Mouse (Mus musculus) stomach, postnatal 0 days (tissue): ENCODE results near the gene Rhox7b. TPM values are rescaled to one million over a fixed set of nuclear protein-coding genes. Genes with fewer than 3 reads are reported as not detected.
"Not testable (repeated sequence)": the region's sequence is repeated elsewhere in the genome, so short reads cannot be mapped to it uniquely, and the experiment has no call there.

Experiments used
- ATAC-seq: fragments of 200-750 bp; cut with Nextera tagmentation; 2 replicates; pipeline ENCODE4 v1.8.0; 2017; ENCODE audit not compliant: low FRiP score, low TSS enrichment
- DNase-seq: peaks from one replicate; pipeline ENCODE4 v3.0.0-alpha.2; 2016; ENCODE audit warnings: low spot score
- H3K27ac ChIP-seq: fragments of 300-500 bp; sonication (generic); replicated peaks from 2 replicates; pipeline ENCODE4 v1.5.1; 2014; ENCODE audit warnings: mild to moderate bottlenecking, control low read depth
- H3K27me3 ChIP-seq: fragments of 300-500 bp; sonication (generic); 2 replicates; pipeline ENCODE4 v1.6.1; 2014; ENCODE audit warnings: low read length; ENCODE audit not compliant: control insufficient read depth, insufficient read depth
- H3K36me3 ChIP-seq: fragments of 300-500 bp; sonication (generic); 2 replicates; pipeline ENCODE4 v1.6.1; 2014; ENCODE audit warnings: low read length, mixed read lengths; ENCODE audit not compliant: control insufficient read depth, insufficient read depth
- H3K4me1 ChIP-seq: fragments of 300-500 bp; sonication (generic); replicated peaks from 2 replicates; pipeline ENCODE4 v1.6.1; 2014; ENCODE audit warnings: antibody characterized with exemption; ENCODE audit not compliant: control insufficient read depth, insufficient read depth
- H3K4me2 ChIP-seq: fragments of 300-500 bp; sonication (generic); replicated peaks from 2 replicates; pipeline ENCODE4 v1.6.1; 2014; ENCODE audit warnings: low read depth, mild to moderate bottlenecking, control low read depth, moderate library complexity
- H3K4me3 ChIP-seq: fragments of 300-500 bp; sonication (generic); 2 replicates; pipeline ENCODE4 v1.5.1; 2014; ENCODE audit warnings: low read depth, low read length, control low read depth
- H3K9ac ChIP-seq: fragments of 300-500 bp; sonication (generic); 2 replicates; pipeline ENCODE4 v1.6.1; 2014; ENCODE audit warnings: mild to moderate bottlenecking, low read length, control low read depth, mixed read lengths
- H3K9me3 ChIP-seq: fragments of 300-500 bp; sonication (generic); 2 replicates; pipeline ENCODE4 v1.6.1; 2016; ENCODE audit warnings: low read length; ENCODE audit not compliant: control insufficient read depth
- CTCF ChIP-seq: IDR thresholded peaks from 2 replicates; pipeline ENCODE4 v1.5.1; 2016; ENCODE audit warnings: antibody characterized with exemption, low read depth, mild to moderate bottlenecking, moderate library complexity
- EP300 ChIP-seq: optimal IDR thresholded peaks from 2 replicates; pipeline ENCODE3; 2016; ENCODE audit warnings: antibody characterized with exemption
- WGBS: fragments of 180-500 bp; shearing (Covaris S2); extraction: QIAGEN DNeasy Blood & Tissue Kit; methylation state at CpG from one replicate; pipeline ENCODE4 v1.1.7; 2014; 5-methylcytosine and 5-hydroxymethylcytosine counted together
- polyA plus RNA-seq: library from polyadenylated mRNA; unstranded; fragments of >200 nt; fragmentation: Nextera tagmentation; extraction: Ambion mirVana; gene quantifications from 2 replicates; pipeline ENCODE4 v1.2.1, GENCODE M21; 2015

The Rhox7b gene
- polyA plus RNA-seq, result not detected in 2 replicates

GRCm38 (mm10) chrX:37897132-37897531 is at the start of gene Rhox7b:
Gene Rhox7b, minus strand, starts transcription at chrX:37897232.
- 73% methylated on average over 9 of the region's 9 CpGs for WGBS
- not testable (repeated sequence) for H3K27me3 ChIP-seq, ATAC-seq, DNase-seq, H3K9me3 ChIP-seq, H3K9ac ChIP-seq, H3K4me2 ChIP-seq, H3K4me3 ChIP-seq, H3K4me1 ChIP-seq, H3K27ac ChIP-seq, H3K36me3 ChIP-seq

DNA sequence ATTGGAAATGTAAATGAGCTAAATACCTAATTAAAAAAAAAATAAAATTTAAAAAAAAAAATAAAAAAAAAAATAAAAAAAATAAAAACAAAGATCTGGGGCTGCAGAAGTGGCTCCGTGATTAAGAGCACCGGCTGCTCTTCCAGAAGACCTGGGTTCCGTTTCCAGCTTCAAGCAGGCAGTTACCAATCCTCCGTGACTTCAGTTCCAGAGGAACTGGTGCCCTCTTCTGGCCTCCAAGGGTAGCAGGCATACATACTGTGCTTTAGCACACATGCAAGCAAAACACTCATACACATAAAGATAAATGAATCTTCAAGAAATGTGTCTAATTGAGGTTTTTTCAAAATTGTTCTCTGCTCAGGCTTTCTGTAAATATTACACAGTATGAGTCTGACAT is 19.3 kb upstream of the Rhox7b start:
- WGBS, result 73% methylated on average over 4 of the region's 4 CpGs
- H3K27ac ChIP-seq, result no peak overlapping the region
- ATAC-seq (no peak), DNase-seq (no peak)
- H3K4me1 ChIP-seq, result no peaks in the 10 kb centered on the region
- no peaks in the 10 kb centered on the region for H3K36me3 ChIP-seq
- H3K9me3 ChIP-seq, result no peaks in the 10 kb centered on the region
- H3K9ac ChIP-seq, result no peak overlapping the region
- H3K27me3 ChIP-seq, result no peaks in the 10 kb centered on the region
- H3K4me3 ChIP-seq, result no peak overlapping the region
- TF ChIP-seq CTCF (peak; percentile 31; the same call in 1 of the 2 replicates), EP300 (no peak)
- H3K4me2 ChIP-seq, result no peak overlapping the region

- Histone ChIP-seq H3K4me1 (no peaks in the 10 kb centered on the region), H3K9me3 (no peaks in the 10 kb centered on the region), H3K4me3 (no peak overlapping the region), H3K9ac (no peak overlapping the region), H3K27me3 (no peaks in the 10 kb centered on the region), H3K4me2 (no peak overlapping the region), H3K36me3 (no peaks in the 10 kb centered on the region), H3K27ac (no peak overlapping the region)
- 52% methylated on average over 7 of the region's 7 CpGs for WGBS
- peak; percentile 39; the same call in 1 of the 2 replicates for TF ChIP-seq CTCF
- no peak for TF ChIP-seq EP300
- DNase-seq (no peak), ATAC-seq (no peak)
Measured at GRCm38 (mm10) chrX:37908581-37908980, 11.5 kb upstream of the Rhox7b start.

DNA sequence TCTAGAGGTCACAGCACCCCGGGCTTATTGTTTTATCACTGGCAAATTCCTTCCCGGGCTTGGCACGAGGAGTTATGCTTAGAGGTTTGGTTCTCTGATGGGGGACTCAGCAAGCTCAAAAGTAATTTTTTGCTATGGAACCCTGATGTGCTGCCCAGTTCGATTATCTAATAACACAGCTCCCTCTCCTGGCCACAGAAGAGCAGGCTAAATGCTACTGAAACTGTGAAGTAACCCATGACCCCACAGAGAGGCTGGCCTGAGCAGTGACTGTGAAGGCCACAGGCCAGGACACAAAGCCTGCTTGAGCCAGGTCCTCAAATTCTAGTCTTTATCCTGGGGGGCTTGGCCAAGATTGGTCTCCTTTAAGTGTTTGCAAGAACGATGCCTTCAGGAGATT is 6.7 kb upstream of the Rhox7b start:
- no peaks in the 10 kb centered on the region for H3K9me3 ChIP-seq
- no peaks in the 10 kb centered on the region for H3K36me3 ChIP-seq
- H3K4me2 ChIP-seq, result no peak overlapping the region
- TF ChIP-seq CTCF, result peak; percentile 48
- no peak for TF ChIP-seq EP300
- no peaks in the 10 kb centered on the region for H3K27me3 ChIP-seq
- no peak for DNase-seq
- H3K4me1 ChIP-seq, result no peaks in the 10 kb centered on the region
- H3K27ac ChIP-seq, result no peak overlapping the region
- ATAC-seq, result no peak
- H3K4me3 ChIP-seq, result no peak overlapping the region
- WGBS, result 63% methylated on average over 5 of the region's 5 CpGs
- H3K9ac ChIP-seq, result no peak overlapping the region

DNA sequence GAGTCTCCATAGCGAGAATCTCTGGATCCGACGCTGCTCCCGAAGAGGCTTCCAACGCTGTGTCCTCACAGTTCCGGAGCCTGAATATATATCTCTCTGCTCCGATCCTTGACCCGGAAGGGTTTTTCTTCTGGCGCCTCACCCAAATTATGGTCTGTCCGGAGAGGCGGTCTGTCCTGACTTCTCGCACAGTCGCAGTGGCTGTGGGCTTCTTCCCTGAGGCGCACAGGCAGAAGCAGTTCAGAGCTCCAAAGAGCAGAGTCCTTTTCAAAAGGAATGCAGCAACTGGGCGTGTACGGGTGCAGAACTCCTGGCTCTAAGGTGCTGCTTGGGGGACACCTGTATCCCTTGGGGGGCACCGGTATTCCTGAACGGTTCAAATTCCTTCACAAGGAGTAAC is 4.6 kb upstream of the Rhox7b start, which contains the start of gene Rhox9:
Gene Rhox9, minus strand, starts transcription at position 101 of the 400 bp plus-strand sequence.
- H3K4me1 ChIP-seq, ATAC-seq, H3K27me3 ChIP-seq, H3K9ac ChIP-seq, H3K4me2 ChIP-seq, H3K9me3 ChIP-seq, H3K4me3 ChIP-seq, DNase-seq, H3K36me3 ChIP-seq, H3K27ac ChIP-seq: not testable (repeated sequence)
- WGBS, result 97% methylated on average over 9 of the region's 18 CpGs

GRCm38 (mm10) chrX:37878844-37879243 is 18.2 kb downstream of the Rhox7b start, which contains the start of gene Rhox8:
Gene Rhox8, minus strand, starts transcription at chrX:37878944.
- 79% methylated on average over 4 of the region's 4 CpGs for WGBS
- no peaks in the 10 kb centered on the region for H3K36me3 ChIP-seq
- no peak within 1 kb of the TSS for H3K27ac ChIP-seq
- ATAC-seq (no peak), DNase-seq (no peak)
- no peaks in the 10 kb centered on the region for H3K9me3 ChIP-seq
- no peak within 1 kb of the TSS for H3K9ac ChIP-seq
- H3K4me1 ChIP-seq, result no peaks in the 10 kb centered on the region
- no peak within 1 kb of the TSS for H3K4me3 ChIP-seq
- TF ChIP-seq EP300 (no peak), CTCF (no peak)
- H3K4me2 ChIP-seq, result no peak within 1 kb of the TSS
- H3K27me3 ChIP-seq, result no peaks in the 10 kb centered on the region
